Mouse (Mus musculus): ENCODE data around the gene Ndufv3. TPM values are rescaled to one million over a fixed set of nuclear protein-coding genes. Genes with fewer than 3 reads are reported as not detected.

The Ndufv3 gene
- 201 and 210 TPM in 2 replicates for polyA plus RNA-seq (2014; fragmentation: Nextera tagmentation; extraction: Ambion mirVana)

DNA sequence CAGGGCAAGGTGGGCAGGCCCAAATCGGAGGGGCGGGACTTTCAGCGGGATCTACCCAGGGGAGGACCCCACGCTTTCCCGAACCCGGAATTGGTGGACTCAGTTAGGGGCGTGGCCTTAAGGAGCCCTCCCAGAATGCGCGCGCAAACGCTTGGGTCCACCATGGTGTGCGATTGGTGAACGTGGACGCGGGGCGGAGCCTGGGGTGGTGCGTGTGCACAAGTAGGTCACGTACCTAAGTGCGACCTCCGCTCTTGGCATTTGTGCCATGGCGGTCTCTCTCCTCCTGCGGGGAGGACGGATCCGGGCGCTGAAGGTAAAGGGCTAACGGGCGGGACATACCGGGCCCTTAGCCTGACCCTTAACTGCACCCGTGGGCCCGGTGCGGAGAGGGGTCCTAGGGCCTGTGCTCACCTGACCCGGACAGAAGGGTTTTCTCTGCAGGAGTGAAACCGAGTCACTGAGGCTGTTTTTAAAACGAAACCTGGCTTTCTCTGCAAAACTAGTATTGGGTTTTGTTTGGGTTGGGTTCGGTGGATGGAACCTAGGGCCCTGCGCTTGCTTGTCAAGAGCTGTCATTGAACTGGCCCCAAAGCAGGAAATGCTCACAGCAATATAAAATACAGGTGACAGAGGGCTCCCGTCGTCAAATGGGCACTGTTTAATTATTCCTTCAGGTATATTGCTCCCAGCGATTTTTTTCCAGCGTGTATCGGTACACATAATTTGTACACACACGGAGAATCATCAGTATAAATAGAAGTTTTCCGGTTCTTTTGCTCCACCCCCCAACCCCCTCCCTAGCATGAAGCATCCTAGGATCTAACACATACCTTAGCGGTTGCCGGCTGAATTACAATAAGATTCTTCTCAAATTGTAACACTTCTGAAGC is at the start of gene Ndufv3, which contains the start of gene Wdr4:
Gene Ndufv3, plus strand, starts transcription at position 170 of the 893 bp plus-strand sequence.
Gene Wdr4, minus strand, starts transcription at position 35 of the 893 bp plus-strand sequence.
- ATAC-seq (ENCODE audit: insufficient number of reproducible peaks, low FRiP score, low TSS enrichment, low read depth) = peak; percentile 94
- H3K27ac ChIP-seq (replicated peaks; ENCODE audit: low read depth, low read length) = no peak within 1 kb of the TSS
- peak within 1 kb of the TSS; percentile 77 for H3K4me2 ChIP-seq (ENCODE audit: low read depth, severe bottlenecking)
- under 1% methylated on average over 45 of the region's 45 CpGs for WGBS
- H3K9me3 ChIP-seq (ENCODE audit: control insufficient read depth, low read length) = no peaks in the 10 kb centered on the region
- H3K4me1 ChIP-seq (ENCODE audit: control insufficient read depth, insufficient read depth, low read length) = peaks cover 5% of the 10 kb centered on the region; the same call in 1 of the 2 replicates
- no peaks in the 10 kb centered on the region for H3K27me3 ChIP-seq (ENCODE audit: control insufficient read depth, insufficient read depth, low read length)
- DNase-seq (ENCODE audit: low spot score) = peak; percentile 97
- peaks cover 5% of the 10 kb centered on the region; the same call in 1 of the 2 replicates for H3K36me3 ChIP-seq (ENCODE audit: control insufficient read depth, insufficient read depth, low read length)
- peak within 1 kb of the TSS; percentile 83 for H3K4me3 ChIP-seq (ENCODE audit: low read depth, low read length)
- peak within 1 kb of the TSS; percentile 62 for H3K9ac ChIP-seq (ENCODE audit: low read length)

DNA sequence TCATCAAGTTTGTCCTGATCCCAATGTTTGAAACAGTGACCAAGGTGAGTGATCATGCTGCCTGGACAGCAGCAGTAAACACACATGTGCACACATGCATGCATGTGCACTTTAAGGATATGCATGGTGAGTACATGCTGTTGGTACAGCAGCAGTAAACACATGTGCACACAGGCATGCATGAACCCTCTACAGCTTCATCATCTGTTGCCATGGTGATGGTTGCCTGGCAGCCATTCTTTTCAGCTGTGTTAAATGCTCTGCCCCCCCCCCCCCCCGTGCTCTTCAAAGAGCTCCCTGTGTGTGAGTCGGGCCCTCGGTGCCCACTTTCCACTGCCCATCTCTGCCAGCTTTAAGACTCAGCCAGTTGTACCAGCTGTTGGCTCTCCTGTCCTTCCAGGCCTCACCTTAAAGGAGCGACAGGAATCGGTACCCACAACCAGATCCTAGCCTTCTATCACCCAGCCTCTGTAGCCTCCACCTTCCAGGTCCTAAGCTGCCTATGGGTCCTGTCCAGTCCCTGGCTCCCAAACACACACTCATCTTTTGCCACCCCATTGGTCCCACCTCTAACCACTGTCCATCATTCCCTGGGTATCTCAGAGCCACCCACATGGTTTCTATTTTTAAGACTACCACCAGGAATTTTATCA is 49.0 kb upstream of the Ndufv3 start:
- no peaks in the 10 kb centered on the region for H3K4me1 ChIP-seq (ENCODE audit: control insufficient read depth, insufficient read depth, low read length)
- ATAC-seq (ENCODE audit: insufficient number of reproducible peaks, low FRiP score, low TSS enrichment, low read depth) = no peak
- no peak overlapping the region for H3K4me2 ChIP-seq (ENCODE audit: low read depth, severe bottlenecking)
- H3K9ac ChIP-seq (ENCODE audit: low read length) = no peak overlapping the region
- no peaks in the 10 kb centered on the region for H3K9me3 ChIP-seq (ENCODE audit: control insufficient read depth, low read length)
- peaks cover 7% of the 10 kb centered on the region; the same call in 1 of the 2 replicates for H3K36me3 ChIP-seq (ENCODE audit: control insufficient read depth, insufficient read depth, low read length)
- H3K27me3 ChIP-seq (ENCODE audit: control insufficient read depth, insufficient read depth, low read length) = no peaks in the 10 kb centered on the region
- H3K4me3 ChIP-seq (ENCODE audit: low read depth, low read length) = no peak overlapping the region
- 82% methylated on average over 5 of the region's 5 CpGs for WGBS
- H3K27ac ChIP-seq (replicated peaks; ENCODE audit: low read depth, low read length) = no peak overlapping the region
- DNase-seq (ENCODE audit: low spot score) = no peak

GRCm38 (mm10) chr17:31474388-31474787 is 45.5 kb upstream of the Ndufv3 start:
- Histone ChIP-seq H3K4me1 (ENCODE audit: control insufficient read depth, insufficient read depth, low read length) (no peaks in the 10 kb centered on the region), H3K36me3 (ENCODE audit: control insufficient read depth, insufficient read depth, low read length) (peaks cover 3% of the 10 kb centered on the region; the same call in 1 of the 2 replicates), H3K9me3 (ENCODE audit: control insufficient read depth, low read length) (no peaks in the 10 kb centered on the region), H3K27me3 (ENCODE audit: control insufficient read depth, insufficient read depth, low read length) (no peaks in the 10 kb centered on the region), H3K27ac (replicated peaks; ENCODE audit: low read depth, low read length) (no peak overlapping the region), H3K9ac (ENCODE audit: low read length) (no peak overlapping the region), H3K4me3 (ENCODE audit: low read depth, low read length) (no peak overlapping the region), H3K4me2 (ENCODE audit: low read depth, severe bottlenecking) (no peak overlapping the region)
- 82% methylated on average over 6 of the region's 6 CpGs for WGBS
- DNase-seq (ENCODE audit: low spot score) (no peak), ATAC-seq (ENCODE audit: insufficient number of reproducible peaks, low FRiP score, low TSS enrichment, low read depth) (no peak)

- DNase-seq (ENCODE audit: low spot score) = no peak
- ATAC-seq (ENCODE audit: insufficient number of reproducible peaks, low FRiP score, low TSS enrichment, low read depth) = no peak
- Histone ChIP-seq H3K4me3 (ENCODE audit: low read depth, low read length) (no peak overlapping the region), H3K9ac (ENCODE audit: low read length) (no peak overlapping the region), H3K27ac (replicated peaks; ENCODE audit: low read depth, low read length) (no peak overlapping the region), H3K4me2 (ENCODE audit: low read depth, severe bottlenecking) (no peak overlapping the region), H3K27me3 (ENCODE audit: control insufficient read depth, insufficient read depth, low read length) (no peaks in the 10 kb centered on the region), H3K4me1 (ENCODE audit: control insufficient read depth, insufficient read depth, low read length) (no peaks in the 10 kb centered on the region), H3K9me3 (ENCODE audit: control insufficient read depth, low read length) (no peaks in the 10 kb centered on the region), H3K36me3 (ENCODE audit: control insufficient read depth, insufficient read depth, low read length) (no peaks in the 10 kb centered on the region; the same call in 1 of the 2 replicates)
- WGBS = 78% methylated on average over 7 of the region's 7 CpGs
These were observed 41.3 kb upstream of the Ndufv3 start for GRCm38 (mm10) chr17:31478606-31479005.

GRCm38 (mm10) chr17:31479108-31479844 is 40.6 kb upstream of the Ndufv3 start:
- H3K27me3 ChIP-seq (ENCODE audit: control insufficient read depth, insufficient read depth, low read length) = no peaks in the 10 kb centered on the region
- H3K4me2 ChIP-seq (ENCODE audit: low read depth, severe bottlenecking) = no peak overlapping the region
- no peak overlapping the region for H3K4me3 ChIP-seq (ENCODE audit: low read depth, low read length)
- no peak for ATAC-seq (ENCODE audit: insufficient number of reproducible peaks, low FRiP score, low TSS enrichment, low read depth)
- no peaks in the 10 kb centered on the region for H3K4me1 ChIP-seq (ENCODE audit: control insufficient read depth, insufficient read depth, low read length)
- DNase-seq (ENCODE audit: low spot score) = no peak
- H3K36me3 ChIP-seq (ENCODE audit: control insufficient read depth, insufficient read depth, low read length) = no peaks in the 10 kb centered on the region; the same call in 1 of the 2 replicates
- no peak overlapping the region for H3K27ac ChIP-seq (replicated peaks; ENCODE audit: low read depth, low read length)
- H3K9me3 ChIP-seq (ENCODE audit: control insufficient read depth, low read length) = no peaks in the 10 kb centered on the region
- 51% methylated on average over 11 of the region's 11 CpGs for WGBS
- H3K9ac ChIP-seq (ENCODE audit: low read length) = no peak overlapping the region

- no peak for ATAC-seq (ENCODE audit: insufficient number of reproducible peaks, low FRiP score, low TSS enrichment, low read depth)
- Histone ChIP-seq H3K9me3 (ENCODE audit: control insufficient read depth, low read length) (no peaks in the 10 kb centered on the region), H3K36me3 (ENCODE audit: control insufficient read depth, insufficient read depth, low read length) (no peaks in the 10 kb centered on the region), H3K27me3 (ENCODE audit: control insufficient read depth, insufficient read depth, low read length) (no peaks in the 10 kb centered on the region), H3K4me1 (ENCODE audit: control insufficient read depth, insufficient read depth, low read length) (no peaks in the 10 kb centered on the region; the same call in 1 of the 2 replicates), H3K4me3 (ENCODE audit: low read depth, low read length) (no peak overlapping the region), H3K9ac (ENCODE audit: low read length) (no peak overlapping the region), H3K4me2 (ENCODE audit: low read depth, severe bottlenecking) (no peak overlapping the region), H3K27ac (replicated peaks; ENCODE audit: low read depth, low read length) (no peak overlapping the region)
- DNase-seq (ENCODE audit: low spot score) = no peak
- 81% methylated on average over 10 of the region's 10 CpGs for WGBS
These were observed 33.2 kb upstream of the Ndufv3 start for GRCm38 (mm10) chr17:31486616-31487198.

DNA sequence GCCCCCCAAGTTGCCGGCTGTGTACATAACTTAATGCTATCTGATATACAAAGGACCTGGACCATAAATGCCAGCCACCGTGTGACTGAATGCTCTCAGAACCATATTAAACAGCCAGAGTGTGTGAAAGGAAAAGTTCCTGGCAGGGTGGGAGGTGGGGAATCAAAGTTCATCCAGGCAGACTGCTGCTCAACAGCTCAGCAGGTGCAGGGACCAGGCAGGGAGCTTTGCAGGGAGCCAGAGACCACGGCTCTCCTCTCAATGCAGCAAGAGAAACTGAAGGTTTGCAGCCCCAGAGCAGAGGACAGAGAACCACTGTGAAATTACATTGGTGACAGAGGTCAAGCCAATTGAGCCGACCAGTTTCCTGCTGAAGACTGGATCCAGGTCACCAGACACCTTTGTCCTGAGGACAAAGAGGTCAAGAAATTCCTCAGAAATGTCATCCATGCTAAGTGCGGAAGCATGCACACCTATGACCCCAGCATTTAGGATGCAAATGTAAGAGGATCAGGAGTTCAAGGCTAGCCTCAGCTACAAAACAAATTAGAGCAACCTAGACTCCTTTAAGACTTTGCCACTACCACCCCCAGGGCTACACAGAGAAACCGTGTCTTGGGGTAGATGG is 32.4 kb upstream of the Ndufv3 start:
- Histone ChIP-seq H3K4me1 (ENCODE audit: control insufficient read depth, insufficient read depth, low read length) (no peaks in the 10 kb centered on the region; the same call in 1 of the 2 replicates), H3K27me3 (ENCODE audit: control insufficient read depth, insufficient read depth, low read length) (no peaks in the 10 kb centered on the region), H3K9me3 (ENCODE audit: control insufficient read depth, low read length) (no peaks in the 10 kb centered on the region), H3K9ac (ENCODE audit: low read length) (no peak overlapping the region), H3K4me3 (ENCODE audit: low read depth, low read length) (no peak overlapping the region), H3K4me2 (ENCODE audit: low read depth, severe bottlenecking) (no peak overlapping the region), H3K36me3 (ENCODE audit: control insufficient read depth, insufficient read depth, low read length) (no peaks in the 10 kb centered on the region), H3K27ac (replicated peaks; ENCODE audit: low read depth, low read length) (no peak overlapping the region)
- ATAC-seq (ENCODE audit: insufficient number of reproducible peaks, low FRiP score, low TSS enrichment, low read depth) (no peak), DNase-seq (ENCODE audit: low spot score) (no peak)
- WGBS = 41% methylated on average over 6 of the region's 6 CpGs
